Mouse (Mus musculus) limb, embryonic 10.5 days (tissue): ENCODE data around the gene 2510002D24Rik. TPM values are rescaled to one million over a fixed set of nuclear protein-coding genes. Genes with fewer than 3 reads are reported as not detected.

Experiments
- DNase-seq: peaks from one replicate; pipeline ENCODE4 v3.0.0-alpha.2; 2017; ENCODE audit warnings: low spot score
- H3K27ac ChIP-seq: fragments of 300-500 bp; sonication (generic); 2 replicates; pipeline ENCODE4 v1.5.1; 2016; ENCODE audit warnings: mild to moderate bottlenecking
- H3K27me3 ChIP-seq: fragments of 300-500 bp; sonication (generic); 2 replicates; pipeline ENCODE4 v1.6.1; 2016; ENCODE audit warnings: low read depth, mild to moderate bottlenecking; ENCODE audit not compliant: poor library complexity, severe bottlenecking
- H3K36me3 ChIP-seq: fragments of 300-500 bp; sonication (generic); 2 replicates; pipeline ENCODE4 v1.6.1; 2016; ENCODE audit warnings: mild to moderate bottlenecking, moderate library complexity
- H3K4me1 ChIP-seq: fragments of 300-500 bp; sonication (generic); 2 replicates; pipeline ENCODE4 v1.6.1; 2016
- H3K4me3 ChIP-seq: fragments of 300-500 bp; sonication (generic); 2 replicates; pipeline ENCODE4 v1.5.1; 2016; ENCODE audit warnings: mild to moderate bottlenecking, moderate library complexity
- H3K9me3 ChIP-seq: fragments of 300-500 bp; sonication (generic); replicated peaks from 2 replicates; pipeline ENCODE4 v1.6.1; 2016; ENCODE audit warnings: mild to moderate bottlenecking
- WGBS: fragments of 180-500 bp; shearing (Covaris S2); methylation state at CpG from one replicate; pipeline ENCODE4 v1.1.7; 2016; 5-methylcytosine and 5-hydroxymethylcytosine counted together
- polyA plus RNA-seq: library from polyadenylated mRNA; unstranded; fragments of >200 nt; fragmentation: Nextera tagmentation; extraction: Ambion mirVana; gene quantifications from 2 replicates; pipeline ENCODE4 v1.2.1, GENCODE M21; 2016

Gene 2510002D24Rik
- polyA plus RNA-seq: 35.9 and 39.8 TPM in 2 replicates

GRCm38 (mm10) chr16:18836468-18837208 is at the start of gene 2510002D24Rik, which contains the start of gene Gm28539:
Gene 2510002D24Rik, plus strand, starts transcription at chr16:18836578.
Gene Gm28539, plus strand, starts transcription at chr16:18836584.
- Histone ChIP-seq H3K27me3 (no peaks in the 10 kb centered on the region), H3K36me3 (peaks cover 56% of the 10 kb centered on the region), H3K4me3 (peak within 1 kb of the TSS; percentile 96), H3K9me3 (no peaks in the 10 kb centered on the region), H3K4me1 (peaks cover 5% of the 10 kb centered on the region), H3K27ac (peak within 1 kb of the TSS; percentile 92)
- WGBS: under 1% methylated on average over 46 of the region's 46 CpGs
- DNase-seq: peak; percentile 90

GRCm38 (mm10) chr16:18786652-18787051 is 49.7 kb upstream of the 2510002D24Rik start:
- no peak overlapping the region for H3K27ac ChIP-seq
- no peaks in the 10 kb centered on the region for H3K4me1 ChIP-seq
- no peaks in the 10 kb centered on the region for H3K9me3 ChIP-seq
- no peaks in the 10 kb centered on the region for H3K27me3 ChIP-seq
- H3K36me3 ChIP-seq: peaks cover 96% of the 10 kb centered on the region
- WGBS: 96% methylated on average over 10 of the region's 10 CpGs
- DNase-seq: no peak
- no peak overlapping the region for H3K4me3 ChIP-seq

GRCm38 (mm10) chr16:18788627-18789406 is 47.6 kb upstream of the 2510002D24Rik start:
- DNase-seq: no peak
- H3K4me1 ChIP-seq: no peaks in the 10 kb centered on the region
- H3K36me3 ChIP-seq: peaks cover 97% of the 10 kb centered on the region
- no peaks in the 10 kb centered on the region for H3K9me3 ChIP-seq
- no peaks in the 10 kb centered on the region for H3K27me3 ChIP-seq
- H3K27ac ChIP-seq: no peak overlapping the region
- no peak overlapping the region for H3K4me3 ChIP-seq
- 92% methylated on average over 10 of the region's 10 CpGs for WGBS

- WGBS: 94% methylated on average over 11 of the region's 11 CpGs
- DNase-seq: no peak
- peaks cover 99% of the 10 kb centered on the region for H3K36me3 ChIP-seq
- H3K27ac ChIP-seq: no peak overlapping the region
- H3K4me1 ChIP-seq: no peaks in the 10 kb centered on the region
- no peaks in the 10 kb centered on the region for H3K27me3 ChIP-seq
- H3K9me3 ChIP-seq: no peaks in the 10 kb centered on the region
- H3K4me3 ChIP-seq: no peak overlapping the region
Observed at GRCm38 (mm10) chr16:18795223-18795899, 41.0 kb upstream of the 2510002D24Rik start.

GRCm38 (mm10) chr16:18796645-18797044 is 39.7 kb upstream of the 2510002D24Rik start:
- Histone ChIP-seq H3K27me3 (no peaks in the 10 kb centered on the region), H3K27ac (no peak overlapping the region), H3K4me1 (no peaks in the 10 kb centered on the region), H3K36me3 (peaks cover 99% of the 10 kb centered on the region), H3K4me3 (no peak overlapping the region), H3K9me3 (no peaks in the 10 kb centered on the region)
- WGBS: 91% methylated on average over 7 of the region's 7 CpGs
- DNase-seq: no peak

GRCm38 (mm10) chr16:18798151-18798550 is 38.2 kb upstream of the 2510002D24Rik start:
- no peak for DNase-seq
- Histone ChIP-seq H3K27ac (no peak overlapping the region), H3K36me3 (peaks cover 93% of the 10 kb centered on the region), H3K27me3 (no peaks in the 10 kb centered on the region), H3K4me1 (no peaks in the 10 kb centered on the region), H3K4me3 (no peak overlapping the region), H3K9me3 (no peaks in the 10 kb centered on the region)
- WGBS: 87% methylated on average over 5 of the region's 5 CpGs

GRCm38 (mm10) chr16:18798841-18799240 is 37.5 kb upstream of the 2510002D24Rik start:
- Histone ChIP-seq H3K4me1 (no peaks in the 10 kb centered on the region), H3K9me3 (no peaks in the 10 kb centered on the region), H3K27ac (no peak overlapping the region), H3K4me3 (no peak overlapping the region), H3K36me3 (peaks cover 91% of the 10 kb centered on the region), H3K27me3 (no peaks in the 10 kb centered on the region)
- no peak for DNase-seq
- WGBS: 89% methylated on average over 2 of the region's 2 CpGs

- Histone ChIP-seq H3K36me3 (peaks cover 86% of the 10 kb centered on the region), H3K4me1 (peaks cover 6% of the 10 kb centered on the region), H3K27ac (no peak overlapping the region), H3K9me3 (no peaks in the 10 kb centered on the region), H3K4me3 (no peak overlapping the region), H3K27me3 (no peaks in the 10 kb centered on the region)
- 96% methylated on average over 2 of the region's 2 CpGs for WGBS
- no peak for DNase-seq
Observed at GRCm38 (mm10) chr16:18805746-18806145, 30.6 kb upstream of the 2510002D24Rik start.

GRCm38 (mm10) chr16:18809001-18809400 is 27.4 kb upstream of the 2510002D24Rik start:
- H3K4me3 ChIP-seq: no peak overlapping the region
- H3K9me3 ChIP-seq: no peaks in the 10 kb centered on the region
- H3K36me3 ChIP-seq: peaks cover 63% of the 10 kb centered on the region
- no peak for DNase-seq
- H3K27me3 ChIP-seq: no peaks in the 10 kb centered on the region
- H3K4me1 ChIP-seq: peaks cover 19% of the 10 kb centered on the region
- no peak overlapping the region for H3K27ac ChIP-seq
- 96% methylated on average over 5 of the region's 5 CpGs for WGBS

- H3K27me3 ChIP-seq: no peaks in the 10 kb centered on the region
- DNase-seq: no peak
- peak overlapping the region; percentile 89 for H3K4me3 ChIP-seq
- H3K36me3 ChIP-seq: peaks cover 63% of the 10 kb centered on the region
- peaks cover 19% of the 10 kb centered on the region for H3K4me1 ChIP-seq
- peak overlapping the region; percentile 91 for H3K27ac ChIP-seq
- no peaks in the 10 kb centered on the region for H3K9me3 ChIP-seq
- WGBS: 8% methylated on average over 5 of the region's 5 CpGs
Observed at GRCm38 (mm10) chr16:18811032-18811431, 25.3 kb upstream of the 2510002D24Rik start.

- Histone ChIP-seq H3K27ac (peak within 1 kb of the TSS; percentile 91), H3K36me3 (peaks cover 63% of the 10 kb centered on the region), H3K9me3 (no peaks in the 10 kb centered on the region), H3K4me1 (peaks cover 19% of the 10 kb centered on the region), H3K4me3 (peak within 1 kb of the TSS; percentile 89), H3K27me3 (no peaks in the 10 kb centered on the region)
- DNase-seq: peak; percentile 90
- WGBS: under 1% methylated on average over 42 of the region's 42 CpGs
Observed at GRCm38 (mm10) chr16:18811468-18812384, 24.7 kb upstream of the 2510002D24Rik start, which contains the start of the genes Ufd1 and Cdc45. Gene Ufd1, plus strand, starts transcription at chr16:18811779. Gene Cdc45, minus strand, starts transcription at chr16:18811987.
